Mouse (Mus musculus) midbrain, postnatal 0 days (tissue): ENCODE results near the gene Olfr101. TPM values are rescaled to one million over a fixed set of nuclear protein-coding genes. Genes with fewer than 3 reads are reported as not detected.

Experiments
- ATAC-seq: fragments of 200-750 bp; cut with Nextera tagmentation; 2 replicates; pipeline ENCODE4 v1.8.0; 2017; ENCODE audit warnings: moderate number of reproducible peaks, mild to moderate bottlenecking, moderate TSS enrichment, moderate library complexity; ENCODE audit not compliant: low FRiP score
- DNase-seq: peaks from one replicate; pipeline ENCODE4 v3.0.0-alpha.2; 2015; ENCODE audit warnings: low spot score
- H3K27ac ChIP-seq: fragments of 300-500 bp; sonication (generic); 2 replicates; pipeline ENCODE4 v1.5.1; 2014; ENCODE audit warnings: low read depth, mild to moderate bottlenecking, low read length, mixed read lengths
- H3K27me3 ChIP-seq: fragments of 300-500 bp; sonication (generic); 2 replicates; pipeline ENCODE4 v1.6.1; 2014; ENCODE audit warnings: low read length, control low read depth, mixed read lengths; ENCODE audit not compliant: insufficient read depth
- H3K36me3 ChIP-seq: fragments of 300-500 bp; sonication (generic); 2 replicates; pipeline ENCODE4 v1.6.1; 2014; ENCODE audit warnings: low read length, control low read depth, mixed read lengths; ENCODE audit not compliant: insufficient read depth
- H3K4me1 ChIP-seq: fragments of 300-500 bp; sonication (generic); 2 replicates; pipeline ENCODE4 v1.6.1; 2014; ENCODE audit warnings: mild to moderate bottlenecking, control low read depth, antibody characterized with exemption, low read length, mixed read lengths; ENCODE audit not compliant: insufficient read depth
- H3K4me2 ChIP-seq: fragments of 300-500 bp; sonication (generic); 2 replicates; pipeline ENCODE4 v1.6.1; 2014; ENCODE audit warnings: low read depth, mild to moderate bottlenecking, low read length, mixed read lengths; ENCODE audit not compliant: poor library complexity, severe bottlenecking
- H3K4me3 ChIP-seq: fragments of 300-500 bp; sonication (generic); 2 replicates; pipeline ENCODE4 v1.5.1; 2014; ENCODE audit warnings: low read depth, mild to moderate bottlenecking, low read length, moderate library complexity
- H3K9ac ChIP-seq: fragments of 300-500 bp; sonication (generic); replicated peaks from 2 replicates; pipeline ENCODE4 v1.6.1; 2014; ENCODE audit warnings: mild to moderate bottlenecking, low read length, moderate library complexity, mixed read lengths; ENCODE audit not compliant: poor library complexity, severe bottlenecking
- H3K9me3 ChIP-seq: fragments of 300-500 bp; sonication (generic); 2 replicates; pipeline ENCODE4 v1.6.1; 2016; ENCODE audit warnings: low read length, control low read depth
- CTCF ChIP-seq: IDR thresholded peaks from 2 replicates; pipeline ENCODE4 v1.5.1; 2016; ENCODE audit warnings: antibody characterized with exemption, mild to moderate bottlenecking
- WGBS: fragments of 180-500 bp; shearing (Covaris S2); extraction: QIAGEN DNeasy Blood & Tissue Kit; methylation state at CpG from one replicate; pipeline ENCODE4 v1.1.7; 2014; 5-methylcytosine and 5-hydroxymethylcytosine counted together
- polyA plus RNA-seq: library from polyadenylated mRNA; unstranded; fragments of >200 nt; fragmentation: Nextera tagmentation; extraction: Ambion mirVana; gene quantifications from 2 replicates; pipeline ENCODE4 v1.2.1, GENCODE M21; 2015
- total RNA-seq: library from RNA; depleted of rRNA; stranded (reverse); fragments of >200 nt; gene quantifications from 2 replicates; pipeline ENCODE4 v1.2.3, GENCODE M21; 2014; rRNA removed

Olfr101 gene
- total and polyA plus RNA-seq, 2 experiments from 2014 or later: not detected

- Histone ChIP-seq H3K4me1 (no peaks in the 10 kb centered on the region), H3K4me2 (no peak overlapping the region), H3K27me3 (no peaks in the 10 kb centered on the region), H3K9ac (no peak overlapping the region), H3K36me3 (no peaks in the 10 kb centered on the region), H3K9me3 (no peaks in the 10 kb centered on the region), H3K27ac (no peak overlapping the region), H3K4me3 (no peak overlapping the region)
- ATAC-seq (no peak), DNase-seq (no peak)
- TF ChIP-seq CTCF: peak; percentile 32
- 12% methylated on average over 1 of the region's 1 CpGs for WGBS
Observed at GRCm38 (mm10) chr17:37250544-37250943, 53.6 kb downstream of the Olfr101 start.

GRCm38 (mm10) chr17:37249460-37249859, 54.7 kb downstream of the Olfr101 start:
- Histone ChIP-seq H3K27ac (no peak overlapping the region), H3K27me3 (no peaks in the 10 kb centered on the region), H3K4me2 (no peak overlapping the region), H3K4me1 (no peaks in the 10 kb centered on the region), H3K36me3 (no peaks in the 10 kb centered on the region), H3K9me3 (no peaks in the 10 kb centered on the region), H3K9ac (no peak overlapping the region), H3K4me3 (no peak overlapping the region)
- TF ChIP-seq CTCF: no peak
- DNase-seq (no peak), ATAC-seq (no peak)

Other genes with a start within 250 kb of the Olfr101 start
- gene Olfr90, start 215.8 kb downstream of the Olfr101 start, total RNA-seq: not detected in 2 replicates
- not detected in 2 replicates for gene Olfr90, start 215.8 kb downstream of the Olfr101 start, polyA plus RNA-seq
- not detected in 2 replicates for gene Olfr91, start 206.0 kb downstream of the Olfr101 start, total RNA-seq
- not detected in 2 replicates for gene Olfr91, start 206.0 kb downstream of the Olfr101 start, polyA plus RNA-seq
- not detected in 2 replicates for gene Olfr92, start 184.2 kb downstream of the Olfr101 start, total RNA-seq
- gene Olfr92, start 184.2 kb downstream of the Olfr101 start, polyA plus RNA-seq: not detected in 2 replicates
- gene Olfr93, start 142.8 kb downstream of the Olfr101 start, total RNA-seq: not detected in 2 replicates
- not detected in 2 replicates for gene Olfr93, start 142.8 kb downstream of the Olfr101 start, polyA plus RNA-seq
- not detected in 2 replicates for gene Ubd, start 110.4 kb downstream of the Olfr101 start, total RNA-seq
- not detected in 2 replicates for gene Ubd, start 110.4 kb downstream of the Olfr101 start, polyA plus RNA-seq
- not detected in 2 replicates for gene Olfr94, start 103.3 kb downstream of the Olfr101 start, total RNA-seq
- gene Olfr94, start 103.3 kb downstream of the Olfr101 start, polyA plus RNA-seq: not detected in 2 replicates
- gene Olfr95, start 91.2 kb downstream of the Olfr101 start, total RNA-seq: not detected in 2 replicates
- 0.02 TPM in 1 of 2 replicates, not detected in the other for gene Olfr95, start 91.2 kb downstream of the Olfr101 start, polyA plus RNA-seq
- not detected in 2 replicates for gene Olfr96, start 84.2 kb downstream of the Olfr101 start, total RNA-seq
- not detected in 2 replicates for gene Olfr96, start 84.2 kb downstream of the Olfr101 start, polyA plus RNA-seq
- gene Olfr97, start 67.0 kb downstream of the Olfr101 start, total RNA-seq: not detected in 2 replicates
- gene Olfr97, start 67.0 kb downstream of the Olfr101 start, polyA plus RNA-seq: not detected in 2 replicates
- not detected in 2 replicates for gene Olfr98, start 40.6 kb downstream of the Olfr101 start, total RNA-seq
- not detected in 2 replicates for gene Olfr98, start 40.6 kb downstream of the Olfr101 start, polyA plus RNA-seq
- 1.6 TPM in 2 replicates for gene H2-M3, start 34.1 kb downstream of the Olfr101 start, total RNA-seq
- 2.5 and 2.6 TPM in 2 replicates for gene H2-M3, start 34.1 kb downstream of the Olfr101 start, polyA plus RNA-seq
- gene Olfr99, start 20.9 kb downstream of the Olfr101 start, total RNA-seq: not detected in 2 replicates
- not detected in 2 replicates for gene Olfr99, start 20.9 kb downstream of the Olfr101 start, polyA plus RNA-seq
- not detected in 2 replicates for gene Olfr102, start 12.7 kb upstream of the Olfr101 start, total RNA-seq
- gene Olfr102, start 12.7 kb upstream of the Olfr101 start, polyA plus RNA-seq: not detected in 2 replicates
- not detected in 2 replicates for gene Olfr103, start 35.4 kb upstream of the Olfr101 start, total RNA-seq
- gene Olfr103, start 35.4 kb upstream of the Olfr101 start, polyA plus RNA-seq: not detected in 2 replicates
- 0.33 TPM in 1 of 2 replicates, not detected in the other for gene Olfr104-ps, start 55.3 kb upstream of the Olfr101 start, total RNA-seq
- not detected in 2 replicates for gene Olfr104-ps, start 55.3 kb upstream of the Olfr101 start, polyA plus RNA-seq
- gene Olfr105-ps, start 74.7 kb upstream of the Olfr101 start, total RNA-seq: not detected in 2 replicates
- gene Olfr105-ps, start 74.7 kb upstream of the Olfr101 start, polyA plus RNA-seq: not detected in 2 replicates
- not detected in 2 replicates for gene Olfr106-ps, start 86.1 kb upstream of the Olfr101 start, total RNA-seq
- not detected in 2 replicates for gene Olfr106-ps, start 86.1 kb upstream of the Olfr101 start, polyA plus RNA-seq
- gene Olfr107, start 94.9 kb upstream of the Olfr101 start, total RNA-seq: not detected in 2 replicates
- not detected in 2 replicates for gene Olfr107, start 94.9 kb upstream of the Olfr101 start, polyA plus RNA-seq
- not detected in 2 replicates for gene Olfr108, start 141.2 kb upstream of the Olfr101 start, total RNA-seq
- not detected in 2 replicates for gene Olfr108, start 141.2 kb upstream of the Olfr101 start, polyA plus RNA-seq
- not detected in 2 replicates for gene Olfr109, start 154.6 kb upstream of the Olfr101 start, total RNA-seq
- not detected in 2 replicates for gene Olfr109, start 154.6 kb upstream of the Olfr101 start, polyA plus RNA-seq
- not detected in 2 replicates for gene H2-M2, start 179.2 kb upstream of the Olfr101 start, total RNA-seq
- not detected in 2 replicates for gene H2-M2, start 179.2 kb upstream of the Olfr101 start, polyA plus RNA-seq
- gene Olfr110, start 188.2 kb upstream of the Olfr101 start, total RNA-seq: not detected in 2 replicates
- gene Olfr110, start 188.2 kb upstream of the Olfr101 start, polyA plus RNA-seq: not detected in 2 replicates
- 0.14 TPM in 1 of 2 replicates, not detected in the other for gene Olfr111, start 203.7 kb upstream of the Olfr101 start, total RNA-seq
- gene Olfr111, start 203.7 kb upstream of the Olfr101 start, polyA plus RNA-seq: not detected in 2 replicates